Mouse (Mus musculus): ENCODE results near the gene Tubb5.

Gene Tubb5

DNA sequence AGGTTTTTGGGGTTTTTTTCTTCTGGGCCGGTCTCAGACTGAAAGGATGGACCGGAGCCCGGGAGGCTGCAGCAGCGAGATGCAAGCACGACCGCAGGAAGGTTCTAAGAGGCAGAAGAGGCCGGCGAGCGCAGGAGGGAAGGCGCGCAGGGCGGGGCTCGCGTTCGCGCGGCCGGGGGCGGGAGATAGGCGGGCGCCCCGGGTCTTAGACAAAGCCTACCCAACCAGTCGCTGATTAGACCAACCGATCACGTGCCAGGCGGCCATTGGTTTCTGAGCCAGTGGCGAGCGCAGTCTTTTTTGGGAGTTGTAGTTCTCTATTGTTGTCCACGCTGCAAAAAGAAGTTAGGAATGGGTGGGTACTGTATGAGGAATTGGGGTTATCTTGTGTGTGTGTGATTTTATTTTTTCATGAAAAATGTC lies at the start of gene Tubb5:
Tubb5 (minus strand) TSS at position 185 of the 423 bp plus-strand sequence.
- in situ Hi-C loops (cut with MboI, MseI): loop anchor here (5.0 kb wide), 3 partner anchors 34 to 284 kb away; partner anchors contain the start of gene Gm19684

DNA sequence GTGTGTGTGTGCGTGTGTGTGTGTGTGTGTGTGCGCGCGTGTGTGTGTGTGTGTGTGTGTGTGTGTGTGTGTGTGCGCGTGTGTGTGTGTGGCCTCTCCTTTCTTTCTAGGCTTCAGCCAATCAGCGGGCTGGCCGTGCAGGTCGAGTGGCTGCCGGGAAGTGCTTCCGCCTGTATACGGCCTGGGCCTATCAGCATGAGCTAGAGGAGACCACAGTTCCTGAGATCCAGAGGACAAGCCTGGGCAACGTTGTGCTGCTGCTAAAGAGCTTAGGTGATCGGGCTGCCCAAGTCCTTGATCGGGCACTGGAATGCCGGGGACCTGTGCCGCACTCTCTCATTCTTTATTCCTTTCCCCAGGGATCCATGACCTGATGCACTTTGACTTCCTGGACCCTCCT lies 49.6 kb upstream of the Tubb5 start:
- in situ Hi-C loops (cut with MboI, MseI): no loop called here

DNA sequence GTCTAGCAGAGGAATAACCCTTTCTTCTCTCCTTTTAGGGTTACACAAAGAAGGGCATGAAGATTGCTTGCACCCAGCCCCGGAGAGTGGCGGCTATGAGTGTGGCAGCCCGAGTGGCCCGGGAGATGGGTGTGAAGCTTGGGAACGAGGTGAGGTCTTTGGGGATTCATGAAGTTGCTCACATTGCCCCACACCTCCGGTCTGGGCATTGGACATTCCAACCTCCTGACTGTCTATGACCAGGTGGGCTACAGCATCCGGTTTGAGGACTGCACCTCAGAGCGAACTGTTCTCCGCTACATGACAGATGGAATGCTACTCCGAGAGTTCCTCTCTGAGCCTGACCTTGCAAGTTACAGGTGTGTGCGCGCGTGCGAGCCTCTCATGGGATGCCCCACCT lies 45.7 kb upstream of the Tubb5 start:
- in situ Hi-C loops (cut with MboI, MseI): no loop called here

DNA sequence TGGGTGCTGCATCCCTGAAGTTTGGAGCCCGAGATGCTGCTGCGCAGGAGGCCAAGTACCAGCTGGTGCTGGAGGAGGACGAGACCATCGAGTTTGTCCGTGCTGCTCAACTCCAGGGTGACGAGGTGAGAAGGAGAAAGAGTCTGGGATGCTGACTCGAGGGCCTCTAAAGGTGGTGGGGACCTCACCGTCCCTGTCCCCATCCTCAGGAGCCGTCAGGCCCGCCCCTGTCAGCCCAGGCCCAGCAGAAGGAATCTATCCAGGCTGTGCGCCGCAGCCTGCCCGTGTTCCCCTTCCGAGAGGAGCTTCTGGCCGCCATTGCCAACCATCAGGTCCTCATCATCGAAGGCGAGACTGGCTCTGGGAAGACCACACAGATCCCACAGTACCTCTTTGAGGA lies 44.8 kb upstream of the Tubb5 start:
- in situ Hi-C loops (cut with MboI, MseI): no loop called here

DNA sequence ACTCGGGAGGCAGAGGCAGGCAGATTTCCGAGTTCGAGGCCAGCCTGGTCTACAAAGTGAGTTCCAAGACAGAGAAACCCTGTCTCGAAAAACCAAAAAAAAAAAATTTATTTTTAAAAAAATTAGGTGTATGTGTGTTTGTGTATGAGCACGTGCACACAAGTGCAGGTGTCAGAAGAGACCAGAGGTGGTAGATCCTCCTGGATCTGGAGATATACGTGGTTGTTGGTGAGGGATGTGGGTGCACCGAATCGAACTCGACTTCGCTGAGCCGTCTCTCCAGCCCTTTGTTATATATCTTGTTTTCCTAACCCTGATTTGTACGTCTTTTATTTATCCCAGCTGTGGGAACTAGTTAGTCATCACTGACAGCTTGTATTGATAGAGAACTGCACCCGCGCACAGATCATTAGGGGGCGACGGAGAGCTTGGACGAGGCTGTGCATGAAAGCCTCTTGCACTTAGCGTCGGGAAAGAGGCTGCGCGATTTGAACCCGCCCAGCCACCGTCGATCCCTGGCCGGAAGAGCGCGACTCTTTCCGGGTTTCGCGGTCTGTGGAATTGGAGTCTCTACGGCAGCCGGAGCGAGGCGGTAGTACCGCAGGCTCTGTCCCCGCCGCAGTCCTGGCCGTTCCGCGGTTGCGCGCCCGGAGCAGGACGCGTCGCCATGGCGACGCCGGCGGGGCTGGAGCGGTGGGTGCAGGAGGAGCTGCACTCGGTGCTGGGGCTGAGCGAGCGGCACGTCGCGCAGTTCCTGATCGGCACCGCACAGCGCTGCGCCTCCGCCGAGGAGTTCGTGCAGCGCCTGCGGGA lies 41.3 kb upstream of the Tubb5 start, which contains the start of gene Dhx16:
Dhx16 (plus strand) TSS at position 575 of the 813 bp plus-strand sequence.
- in situ Hi-C loops (cut with MboI, MseI): no loop called here

DNA sequence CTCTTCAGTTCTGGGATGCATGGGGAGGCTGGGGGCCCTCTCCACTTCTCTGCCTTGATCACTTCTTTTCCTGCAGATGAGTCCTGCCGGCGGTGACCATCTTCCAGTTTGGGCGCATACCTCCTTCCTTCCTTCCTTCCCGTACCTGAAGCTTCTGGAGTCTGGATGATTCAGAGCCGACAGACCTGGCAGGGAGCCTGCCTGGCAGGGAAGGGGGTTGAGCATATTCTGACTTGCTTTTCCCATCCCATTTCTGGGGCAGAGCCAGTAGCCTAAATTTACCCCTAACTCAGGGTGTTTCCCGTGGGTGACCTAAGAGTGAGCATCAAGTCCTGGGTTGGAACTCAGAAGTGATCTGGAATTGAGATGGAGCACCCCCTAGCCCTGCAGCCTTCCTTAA lies 36.6 kb upstream of the Tubb5 start:
- in situ Hi-C loops (cut with MboI, MseI): loop anchor here (5.0 kb wide), 1 partner anchor 37 kb away; the partner anchor contains the start of gene Tubb5

DNA sequence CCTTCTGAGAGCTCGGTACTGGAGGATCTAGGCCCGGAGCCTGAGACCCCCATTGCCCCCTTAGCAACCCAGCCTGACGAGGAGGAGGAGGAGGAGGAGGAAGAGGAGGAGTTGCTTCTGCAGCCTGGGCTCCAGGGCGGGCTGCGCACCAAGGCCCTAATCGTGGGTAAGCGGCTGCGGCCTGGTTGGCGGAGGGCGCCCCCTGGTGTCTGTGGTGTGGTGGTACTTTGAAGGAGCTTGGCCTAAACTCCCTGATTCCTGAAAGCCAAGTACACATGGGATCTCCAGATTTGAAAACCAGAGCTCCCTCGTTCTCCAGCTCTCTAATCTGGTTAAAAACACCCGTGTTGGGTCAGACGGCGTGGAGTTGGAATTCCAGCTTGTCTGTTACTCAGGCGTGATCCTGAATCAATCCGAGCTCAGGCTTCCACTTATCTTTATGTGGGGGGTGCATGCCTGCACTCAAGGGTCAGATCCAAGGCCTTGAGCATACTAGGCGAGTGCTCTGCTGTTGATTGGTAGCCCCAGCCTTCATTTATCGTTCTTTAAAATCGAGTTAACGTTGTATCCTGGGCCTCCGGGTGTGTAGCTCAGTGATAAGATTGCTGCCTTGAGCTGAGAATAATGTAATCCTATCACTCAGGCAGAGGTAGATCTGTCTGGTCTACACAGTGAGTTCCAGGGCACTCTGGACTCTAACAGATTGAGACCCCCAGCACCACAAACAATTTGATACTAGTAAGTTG lies 35.8 kb upstream of the Tubb5 start:
- in situ Hi-C loops (cut with MboI, MseI): loop anchor here (5.0 kb wide), 1 partner anchor 37 kb away; the partner anchor contains the start of gene Tubb5

DNA sequence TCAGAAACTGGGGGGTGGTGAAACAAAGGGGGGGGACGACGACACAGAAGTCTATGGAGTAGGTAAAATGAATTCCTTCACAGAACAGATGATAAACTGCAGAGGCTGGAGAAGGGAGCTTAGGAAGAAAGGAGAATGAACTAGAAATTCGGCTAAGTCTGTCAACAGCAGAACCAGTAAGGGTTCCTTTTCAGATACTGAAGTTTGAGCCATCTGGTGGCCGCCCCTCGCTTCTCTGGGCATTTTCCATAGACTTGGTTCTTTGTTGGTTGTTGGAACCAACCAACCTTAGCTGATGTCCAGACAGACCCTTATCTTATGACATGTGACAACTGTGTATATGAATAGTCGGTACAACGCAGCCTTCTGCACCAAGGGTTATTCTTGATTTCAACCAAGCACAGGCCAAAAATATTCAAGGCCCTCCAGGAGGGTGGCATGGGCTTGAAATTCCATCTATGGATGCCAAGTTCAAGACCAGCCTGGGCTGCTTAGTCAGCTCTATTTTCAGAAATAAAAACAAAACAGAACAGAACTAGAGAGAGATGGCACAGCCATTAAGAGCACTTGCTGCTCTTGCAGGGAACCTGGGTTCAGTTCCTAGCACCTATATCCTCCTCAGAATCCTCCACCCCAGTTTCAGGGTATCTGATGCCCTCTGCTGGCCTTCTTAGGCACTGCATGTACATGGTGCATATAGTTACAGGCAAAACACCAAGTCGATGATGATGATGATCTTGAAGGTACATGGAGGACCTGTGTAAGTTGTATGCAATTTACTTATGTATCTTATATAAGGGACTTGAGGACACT lies 33.0 kb upstream of the Tubb5 start:
- in situ Hi-C loops (cut with MboI, MseI): loop anchor here (5.0 kb wide), 1 partner anchor 34 kb away; the partner anchor contains the start of gene Tubb5

DNA sequence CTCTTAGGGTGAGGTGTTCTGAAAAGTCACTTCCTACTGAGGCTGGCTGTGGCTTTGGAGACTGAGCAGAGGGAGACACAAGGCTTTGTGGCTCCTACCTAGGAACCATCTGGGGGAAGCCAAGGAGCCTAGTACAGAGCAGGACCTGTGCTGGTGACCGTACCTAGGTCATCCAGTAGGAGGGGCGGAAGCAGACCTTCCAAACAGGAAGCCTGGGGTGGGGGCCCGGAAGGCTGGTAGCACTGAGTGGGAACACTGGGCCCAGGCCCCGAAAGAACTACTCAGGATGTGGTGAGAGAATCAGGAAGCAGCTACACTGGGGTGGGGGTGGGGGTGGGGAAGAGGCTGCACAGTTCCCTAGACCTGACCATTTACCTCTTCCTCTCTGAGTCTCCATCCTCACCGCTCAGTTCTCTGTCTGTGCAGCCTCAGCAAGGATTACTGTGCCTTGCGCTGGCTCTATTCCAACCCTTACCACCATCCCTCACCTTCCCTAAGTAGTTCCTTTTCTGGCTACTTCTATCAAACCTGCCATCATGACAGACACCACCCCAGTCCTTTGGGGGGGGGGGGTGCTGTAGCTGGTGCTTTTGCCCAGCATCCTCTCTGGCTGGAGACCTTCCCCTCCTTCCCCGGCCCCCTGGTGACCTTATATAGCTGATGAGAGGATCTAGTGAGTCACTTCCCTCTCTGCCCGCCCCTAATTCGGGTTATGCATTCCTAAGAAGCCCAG lies 32.2 kb upstream of the Tubb5 start:
- in situ Hi-C loops (cut with MboI, MseI): loop anchor here (5.0 kb wide), 1 partner anchor 33 kb away; the partner anchor contains the start of gene Tubb5

DNA sequence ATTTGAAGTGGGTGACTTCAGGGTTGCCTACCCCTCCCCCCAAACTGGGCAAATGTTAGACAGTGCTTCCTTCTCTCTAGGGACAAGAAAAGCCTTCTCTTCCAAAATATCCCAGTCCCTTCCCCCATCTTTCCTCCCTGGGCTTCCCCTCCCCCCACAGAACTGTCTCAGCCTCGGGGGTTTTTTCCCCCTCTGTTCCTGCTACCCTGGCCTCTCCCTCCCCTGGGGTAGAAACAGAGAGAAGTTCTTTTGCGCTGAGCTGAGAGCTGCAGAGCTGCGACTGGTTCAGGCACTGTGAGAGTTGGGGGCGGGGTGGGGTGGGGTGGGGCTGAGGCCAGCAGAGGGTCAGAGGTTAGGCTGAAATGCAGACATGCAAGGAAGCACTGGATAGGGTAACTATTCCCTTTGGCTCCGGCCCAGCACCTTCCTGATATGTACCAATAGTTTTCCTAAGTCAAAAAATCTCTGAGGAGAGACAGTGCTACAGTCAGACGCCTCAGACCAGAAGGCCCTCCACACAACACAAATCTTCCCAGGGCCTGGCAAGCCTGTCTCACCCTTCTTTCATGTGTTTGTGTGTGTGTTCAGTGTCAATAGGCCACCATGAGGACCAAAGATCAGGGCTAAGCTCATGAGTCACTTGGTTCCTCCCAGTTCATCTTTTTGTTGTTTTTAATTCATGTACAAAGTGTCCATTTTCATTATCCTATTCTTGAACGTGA lies 31.4 kb upstream of the Tubb5 start:
- in situ Hi-C loops (cut with MboI, MseI): loop anchor here (5.0 kb wide), 3 partner anchors 32 to 98 kb away; partner anchors contain the start of genes Abcf1 and Tubb5

DNA sequence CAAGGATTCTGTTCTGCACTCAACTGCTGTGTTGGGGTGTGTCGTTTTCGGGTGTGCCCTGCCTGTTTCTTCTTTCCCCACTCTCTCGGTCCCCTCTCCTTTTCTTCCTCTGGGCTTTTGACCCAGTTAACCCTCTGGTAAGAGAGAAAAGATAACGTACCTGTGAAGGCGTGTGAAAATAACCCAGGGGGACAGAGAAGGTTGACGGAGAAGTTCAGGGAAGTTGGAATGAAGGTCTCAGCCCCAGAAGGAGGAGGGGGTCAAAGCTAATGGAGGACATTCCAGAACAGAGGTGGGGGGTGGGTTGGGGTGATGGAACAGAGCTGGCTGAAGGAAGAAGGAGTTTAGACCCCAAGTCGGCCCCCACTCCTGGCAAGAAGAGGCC lies 30.8 kb upstream of the Tubb5 start:
- in situ Hi-C loops (cut with MboI, MseI): loop anchor here (5.0 kb wide), 2 partner anchors 38 to 98 kb away; partner anchors contain the start of gene Abcf1

DNA sequence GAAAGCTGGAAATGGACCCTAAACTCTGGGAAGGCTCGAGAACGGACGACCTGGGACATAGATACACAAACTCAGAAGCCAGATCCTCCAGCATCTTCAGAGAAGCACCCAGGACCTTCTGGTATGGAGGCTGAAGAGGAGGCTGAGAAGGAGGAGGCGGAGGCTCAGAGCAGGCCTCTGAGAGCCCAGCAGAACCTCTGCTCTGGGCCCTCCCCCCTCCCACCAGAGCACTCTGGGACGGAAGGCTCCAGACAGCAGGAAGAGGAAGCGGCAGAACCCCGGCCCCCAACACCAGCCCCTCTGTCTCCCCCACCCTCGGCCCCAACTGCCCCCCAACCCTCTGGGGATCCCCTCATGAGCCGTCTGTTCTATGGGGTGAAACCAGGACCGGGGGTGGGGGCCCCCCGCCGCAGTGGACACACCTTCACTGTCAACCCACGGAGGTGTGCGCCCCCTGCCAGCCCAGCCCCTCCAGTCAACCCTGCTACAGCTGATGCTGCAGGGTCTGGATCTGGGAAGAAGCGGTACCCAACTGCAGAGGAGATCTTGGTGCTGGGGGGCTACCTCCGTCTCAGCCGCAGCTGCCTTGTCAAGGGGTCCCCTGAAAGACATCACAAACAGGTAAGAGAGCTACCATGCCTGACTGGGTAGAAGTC lies 30.2 kb upstream of the Tubb5 start:
- in situ Hi-C loops (cut with MboI, MseI): loop anchor here (5.0 kb wide), 2 partner anchors 39 to 99 kb away; partner anchors contain the start of gene Abcf1

DNA sequence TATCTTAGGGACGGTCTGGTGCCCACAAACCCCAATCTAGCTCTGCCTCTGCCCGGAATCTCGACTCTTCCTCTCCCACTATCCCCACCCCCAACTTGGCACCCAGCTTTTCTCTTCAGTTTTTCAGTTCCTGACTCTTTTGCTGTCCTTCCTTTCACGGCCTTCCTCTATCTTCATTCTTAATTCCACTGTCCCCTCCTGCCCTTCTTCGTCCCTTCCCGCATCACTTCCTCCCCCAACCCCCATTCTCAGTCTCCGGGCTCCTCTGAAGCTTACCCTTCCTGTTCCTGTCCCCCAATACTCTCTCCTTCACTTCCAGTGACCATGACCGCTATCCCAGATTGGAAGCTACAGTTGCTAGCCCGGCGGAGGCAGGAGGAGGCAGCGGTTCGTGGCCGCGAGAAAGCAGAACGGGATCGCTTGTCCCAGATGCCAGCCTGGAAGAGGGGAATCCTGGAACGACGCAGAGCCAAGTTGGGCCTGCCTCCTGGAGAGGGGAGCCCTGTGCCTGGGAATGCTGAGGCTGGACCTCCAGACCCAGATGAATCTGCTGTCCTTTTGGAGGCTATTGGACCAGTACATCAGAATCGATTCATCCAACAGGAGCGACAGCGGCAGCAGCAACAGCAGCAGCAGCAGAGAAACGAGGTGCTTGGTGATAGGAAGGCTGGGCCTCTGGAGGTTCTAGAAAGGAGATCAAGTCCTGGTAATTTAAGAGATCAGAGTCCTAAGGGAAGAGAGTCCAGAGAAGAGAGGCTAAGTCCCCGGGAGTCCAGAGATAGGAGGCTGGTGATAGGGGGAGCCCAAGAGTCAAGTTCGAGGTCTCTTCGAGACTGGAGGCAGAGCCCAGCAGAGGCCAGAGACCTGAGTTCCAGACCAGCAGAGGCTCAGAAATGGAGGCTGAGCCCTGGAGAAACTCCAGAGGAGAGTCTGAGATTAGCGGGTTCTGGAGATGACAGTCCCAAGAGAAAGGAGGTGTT lies 29.1 kb upstream of the Tubb5 start:
- in situ Hi-C loops (cut with MboI, MseI): loop anchor here (5.0 kb wide), 2 partner anchors 40 to 100 kb away; partner anchors contain the start of gene Abcf1

DNA sequence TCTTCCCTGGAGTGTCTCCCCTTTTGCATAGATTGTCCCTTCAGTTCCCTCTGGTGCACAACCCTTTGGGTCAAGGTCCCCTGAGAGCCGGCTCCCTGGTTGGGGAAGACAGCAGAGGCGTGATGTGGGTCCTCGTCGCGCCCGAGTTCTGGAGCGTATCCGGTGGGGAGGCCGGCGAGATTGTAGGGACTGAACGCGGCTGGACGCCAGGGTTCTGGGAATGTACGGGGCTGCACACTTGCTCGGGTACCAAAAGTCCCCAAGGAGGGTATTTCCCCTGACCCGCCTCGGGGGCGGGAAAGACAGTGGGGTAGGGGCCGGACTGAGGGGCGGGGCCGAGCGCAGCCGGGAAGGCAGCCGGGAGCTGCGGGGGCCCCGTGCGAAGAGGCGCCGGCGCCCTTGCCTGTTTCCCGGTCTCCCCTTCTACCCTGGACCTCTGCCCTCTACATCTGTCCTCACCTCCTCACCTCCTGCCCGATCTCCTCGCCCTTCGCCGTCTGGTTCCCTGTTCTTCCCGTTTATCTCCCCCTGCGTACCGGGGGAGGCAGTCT lies 28.2 kb upstream of the Tubb5 start:
- in situ Hi-C loops (cut with MboI, MseI): loop anchor here (5.0 kb wide), 2 partner anchors 41 to 101 kb away; partner anchors contain the start of gene Abcf1

DNA sequence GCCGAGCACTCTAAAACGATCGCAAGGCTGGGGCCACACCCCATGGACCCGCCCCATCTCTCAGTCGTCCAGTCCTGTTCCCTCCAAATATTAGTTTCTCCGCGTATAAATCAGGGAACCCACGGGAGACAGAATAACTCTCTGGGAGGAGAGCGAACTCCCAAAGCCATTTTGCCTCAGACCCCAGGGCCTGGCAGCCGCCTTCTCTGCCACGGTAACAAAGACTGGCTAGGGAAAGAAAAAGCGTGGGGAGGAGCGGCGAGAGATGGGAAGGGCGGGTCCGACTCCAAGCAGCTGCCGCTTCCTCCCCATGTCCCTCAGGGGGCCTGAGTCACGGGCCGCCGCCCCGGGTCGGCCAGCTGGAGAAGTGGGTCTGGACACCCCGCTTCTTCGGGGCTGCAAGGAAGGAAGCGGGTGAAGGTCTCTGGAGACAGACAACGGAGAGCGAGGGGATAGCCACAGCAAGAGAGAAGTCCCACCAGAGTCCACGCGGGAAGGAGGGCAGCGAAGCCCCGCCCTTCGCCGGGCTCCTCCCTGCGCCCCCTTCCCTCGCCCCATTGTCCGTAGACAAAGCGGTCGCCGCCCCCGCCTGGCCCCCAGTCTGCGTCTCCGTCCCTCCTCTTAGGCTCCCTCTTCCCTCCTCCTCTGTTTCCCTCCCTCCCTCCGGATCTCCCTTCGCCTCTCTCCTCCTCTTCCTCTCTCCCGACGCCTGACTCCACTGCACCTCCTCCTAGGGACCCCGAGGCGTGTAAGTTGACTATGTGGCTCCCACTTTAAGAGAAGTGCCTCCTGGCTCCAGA lies 27.6 kb upstream of the Tubb5 start, which contains the start of gene Ppp1r18:
Ppp1r18 (plus strand) TSS at position 113 of the 800 bp plus-strand sequence.
- in situ Hi-C loops (cut with MboI, MseI): loop anchor here (5.0 kb wide), 2 partner anchors 42 to 102 kb away; partner anchors contain the start of gene Abcf1

DNA sequence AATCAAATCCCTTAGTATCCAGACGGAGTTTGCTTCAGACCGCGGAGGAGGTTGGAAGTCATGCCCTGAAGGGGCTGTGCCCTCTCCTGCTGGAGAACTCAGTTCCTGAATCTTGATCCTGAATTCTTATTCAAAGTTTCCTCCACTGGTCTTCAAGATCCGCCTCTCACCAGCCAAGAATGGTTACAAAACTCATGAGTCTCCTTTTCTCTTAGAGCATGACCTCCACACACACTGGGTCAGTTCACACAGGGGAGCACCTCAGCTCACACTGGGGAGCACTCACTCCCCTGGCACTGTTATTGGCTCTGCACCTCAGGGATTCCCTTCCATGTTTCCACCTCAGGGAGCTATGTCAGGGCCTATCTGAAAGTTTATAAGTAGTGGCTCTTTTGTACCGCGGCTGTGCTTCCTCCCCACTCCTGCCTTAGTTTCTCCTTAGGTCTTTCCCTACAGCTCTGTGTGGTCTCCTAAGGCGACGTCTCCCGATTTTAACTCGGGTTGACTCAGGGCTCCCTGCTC lies 26.8 kb upstream of the Tubb5 start:
- in situ Hi-C loops (cut with MboI, MseI): loop anchor here (5.0 kb wide), 2 partner anchors 42 to 102 kb away; partner anchors contain the start of gene Abcf1

Data from regulatory T cell (primary cell).